In the genomic region with DNA sequence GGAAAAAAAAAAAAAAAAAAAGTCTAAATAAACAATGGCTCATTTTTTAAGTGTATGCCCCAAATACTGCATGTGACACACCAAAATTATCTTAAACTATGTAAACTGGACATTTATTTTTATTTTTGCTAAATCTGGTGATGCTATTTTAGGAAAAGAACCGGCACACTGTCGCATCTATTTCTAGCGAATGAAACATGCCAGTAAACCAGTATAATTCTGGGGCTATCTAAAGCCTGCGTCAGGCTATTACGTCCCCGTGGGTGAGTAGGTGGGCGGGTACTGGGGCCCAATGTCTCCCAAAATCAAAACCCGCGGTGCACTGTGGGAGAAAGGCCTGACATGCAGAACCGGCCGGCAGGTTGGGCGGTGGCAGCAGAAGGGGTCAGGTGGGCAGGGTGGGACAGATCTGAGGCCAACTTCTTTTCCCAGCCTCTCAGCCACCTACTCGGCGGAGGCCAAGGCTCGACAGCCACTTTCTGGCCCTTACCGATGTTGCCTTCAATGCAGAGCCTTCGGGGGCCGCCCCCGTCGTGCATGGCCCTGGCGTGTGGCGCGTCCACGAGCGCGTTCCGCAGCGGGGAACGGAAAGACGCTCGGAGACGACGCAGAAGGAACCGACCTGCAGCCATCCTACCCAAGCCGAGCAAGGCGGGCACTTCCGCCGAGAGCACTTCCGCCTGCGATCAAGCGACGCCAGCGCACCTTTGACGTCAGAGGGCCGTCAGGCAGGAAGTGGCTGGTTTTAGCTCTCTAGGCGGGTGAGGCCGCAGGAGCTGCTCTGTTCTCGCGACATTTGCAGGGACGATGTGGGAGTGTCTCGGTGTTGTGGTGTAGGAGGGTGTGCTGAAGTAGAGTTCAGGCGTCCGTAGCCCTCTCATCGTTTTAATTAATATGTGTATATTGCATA, we compare ENCODE assay signal across 8 mouse cellular contexts. TPM values are rescaled to one million over a fixed set of nuclear protein-coding genes. Genes with fewer than 3 reads are reported as not detected.
DNase-seq lines count a peak whose midpoint lies in the region; ATAC-seq and TF ChIP-seq lines count a peak whose summit lies in the region.

A gene (minus strand): TSS at position 712 of the 910 bp plus-strand sequence.

- intact Hi-C loops in heart, adult 2 months (cut with DNase I): loop anchor here (1.0 to 2.0 kb wide), 3 partner anchors 50 to 158 kb away; a partner anchor contains a TSS

- H3K27ac ChIP-seq in embryonic facial prominence, embryonic 14.5 days (replicated peaks; ENCODE audit: low read depth, low read length): peak within 1 kb of the TSS; percentile 90
- peak within 1 kb of the TSS; percentile 97 for H3K27ac ChIP-seq in heart, adult 2 months
- H3K27ac ChIP-seq in limb, embryonic 13.5 days: peak within 1 kb of the TSS; percentile 96
- H3K27ac ChIP-seq in midbrain, embryonic 16.5 days (ENCODE audit: low read length): peak within 1 kb of the TSS; percentile 95

- H3K4me1 ChIP-seq in embryonic facial prominence, embryonic 14.5 days (ENCODE audit: control insufficient read depth, insufficient read depth, low read length): peaks cover 9% of the 10 kb centered on the region; the same call in 1 of the 2 replicates
- peaks cover 16% of the 10 kb centered on the region for H3K4me1 ChIP-seq in heart, adult 2 months (ENCODE audit: control insufficient read depth, insufficient read depth, low read length)
- peaks cover 15% of the 10 kb centered on the region for H3K4me1 ChIP-seq in limb, embryonic 13.5 days
- H3K4me1 ChIP-seq in midbrain, embryonic 16.5 days (ENCODE audit: control insufficient read depth, insufficient read depth, low read length): peaks cover 19% of the 10 kb centered on the region

- H3K27me3 ChIP-seq in embryonic facial prominence, embryonic 14.5 days (replicated peaks; ENCODE audit: control insufficient read depth, insufficient read depth, low read length): no peaks in the 10 kb centered on the region
- no peaks in the 10 kb centered on the region for H3K27me3 ChIP-seq in heart, adult 2 months (ENCODE audit: control insufficient read depth, insufficient read depth, low read length)
- H3K27me3 ChIP-seq in limb, embryonic 13.5 days: no peaks in the 10 kb centered on the region
- no peaks in the 10 kb centered on the region for H3K27me3 ChIP-seq in midbrain, embryonic 16.5 days (ENCODE audit: control insufficient read depth, insufficient read depth, low read depth, low read length)

- peak within 1 kb of the TSS; percentile 72 for H3K9ac ChIP-seq in embryonic facial prominence, embryonic 14.5 days (ENCODE audit: low read depth, low read length)
- H3K9ac ChIP-seq in heart, adult 2 months (ENCODE audit: low read depth, low read length): peak within 1 kb of the TSS; percentile 93
- H3K9ac ChIP-seq in limb, embryonic 13.5 days: peak within 1 kb of the TSS; percentile 86
- H3K9ac ChIP-seq in midbrain, embryonic 16.5 days (ENCODE audit: low read depth, low read length): peak within 1 kb of the TSS; percentile 87

- 1% methylated on average over 45 of the region's 54 CpGs for WGBS in embryonic facial prominence, embryonic 14.5 days
- WGBS in heart, adult 2 months: under 1% methylated on average over 54 of the region's 54 CpGs
- under 1% methylated on average over 54 of the region's 54 CpGs for WGBS in limb, embryonic 13.5 days
- WGBS in midbrain, embryonic 16.5 days: under 1% methylated on average over 54 of the region's 54 CpGs

- H3K9me3 ChIP-seq in embryonic facial prominence, embryonic 14.5 days (ENCODE audit: control insufficient read depth, low read length): no peaks in the 10 kb centered on the region
- H3K9me3 ChIP-seq in limb, embryonic 13.5 days: no peaks in the 10 kb centered on the region
- H3K9me3 ChIP-seq in midbrain, embryonic 16.5 days (replicated peaks; ENCODE audit: control insufficient read depth, low read length, poor library complexity, severe bottlenecking): no peaks in the 10 kb centered on the region

- TF ChIP-seq POLR2A in heart, adult 2 months (IDR thresholded peaks at IDR 0.05; ENCODE audit: insufficient read depth, low read depth, low read length): peak; percentile 94

- peak; percentile 100 for DNase-seq in 3T3-L1 (ENCODE audit: low read depth, low spot score)
- peak; percentile 81 to 90 for DNase-seq in adrenal gland, postnatal 4 days (ENCODE audit: low spot score in 2 of 2)
- peak; percentile 100 for DNase-seq in embryonic facial prominence, embryonic 14.5 days (ENCODE audit: low spot score)
- DNase-seq in heart, adult 2 months: peak; percentile 96 to 98
- peak; percentile 97 to 98 for DNase-seq in kidney, adult 8-10 months
- peak; percentile 89 to 98 for DNase-seq in spleen, postnatal 10 days (ENCODE audit: low spot score in 2 of 2)

- H3K36me3 ChIP-seq in embryonic facial prominence, embryonic 14.5 days (ENCODE audit: control insufficient read depth, insufficient read depth, low read length): no peaks in the 10 kb centered on the region
- H3K36me3 ChIP-seq in heart, adult 2 months (ENCODE audit: control insufficient read depth, insufficient read depth, low read length): no peaks in the 10 kb centered on the region
- peaks cover 4% of the 10 kb centered on the region; the same call in 1 of the 2 replicates for H3K36me3 ChIP-seq in limb, embryonic 13.5 days
- H3K36me3 ChIP-seq in midbrain, embryonic 16.5 days (ENCODE audit: control insufficient read depth, insufficient read depth, low read length): no peaks in the 10 kb centered on the region

- TF ChIP-seq CTCF in heart, adult 2 months (IDR thresholded peaks at IDR 0.05): peak; percentile 20; the same call in 1 of the 2 replicates

- H3K4me3 ChIP-seq in embryonic facial prominence, embryonic 14.5 days (ENCODE audit: low read depth, low read length): peak within 1 kb of the TSS; percentile 57
- H3K4me3 ChIP-seq in heart, adult 2 months: peak within 1 kb of the TSS; percentile 76
- peak within 1 kb of the TSS; percentile 74 for H3K4me3 ChIP-seq in limb, embryonic 13.5 days
- H3K4me3 ChIP-seq in midbrain, embryonic 16.5 days (ENCODE audit: low read depth, low read length): peak within 1 kb of the TSS; percentile 78

- ATAC-seq in embryonic facial prominence, embryonic 14.5 days (ENCODE audit: low read depth): peak; percentile 100
- peak; percentile 99 for ATAC-seq in limb, embryonic 13.5 days (ENCODE audit: low FRiP score, low read depth)
- peak; percentile 99 for ATAC-seq in midbrain, embryonic 16.5 days

- H3K4me2 ChIP-seq in embryonic facial prominence, embryonic 14.5 days (ENCODE audit: low read depth, low read length): peak within 1 kb of the TSS; percentile 70
- peak within 1 kb of the TSS; percentile 71 for H3K4me2 ChIP-seq in limb, embryonic 13.5 days (replicated peaks)
- H3K4me2 ChIP-seq in midbrain, embryonic 16.5 days (ENCODE audit: low read length): peak within 1 kb of the TSS; percentile 71

- no peaks in the 10 kb centered on the region for H3K79me2 ChIP-seq in heart, adult 2 months (replicated peaks; ENCODE audit: control insufficient read depth, insufficient read depth, low read length)

- peak; percentile 94 for TF ChIP-seq EP300 in heart, adult 2 months (IDR thresholded peaks at IDR 0.05; ENCODE audit: insufficient read depth, low read depth, low read length)

RNA-seq across cellular contexts. Expression of the gene that starts here (rescaled TPM):
- 10 to 100 TPM; 46.9 to 53.4 TPM for total RNA-seq in adrenal gland, postnatal 4 days (2021)
- polyA plus RNA-seq in embryonic facial prominence, embryonic 14.5 days (2014; fragmentation: Nextera tagmentation; extraction: Ambion mirVana): 70.5 and 72.3 TPM in 2 replicates
- total RNA-seq in heart, adult 2 months (2021): 10 to 100 TPM; 32.4 to 33.7 TPM
- polyA plus RNA-seq in heart, adult 2 months (2012; rRNA removed): 48.1 and 67.3 TPM in 2 replicates
- 88.4 and 89.5 TPM in 2 replicates for polyA plus RNA-seq in limb, embryonic 13.5 days (2015; fragmentation: Nextera tagmentation; extraction: Ambion mirVana)
- 64.8 and 72.5 TPM in 2 replicates for polyA plus RNA-seq in midbrain, embryonic 16.5 days (2015; fragmentation: Nextera tagmentation; extraction: Ambion mirVana)

Comparison
In these comparisons a context has a peak if more than half of its experiments do, and no peak if none do; other contexts are left out.
1. Peak in every context shown above with its lines: DNase-seq, ATAC-seq, H3K4me3 ChIP-seq and H3K27ac ChIP-seq.